Mouse (Mus musculus) brain, embryonic 14.5 days (tissue): Measurements from ENCODE around the gene D1Ertd622e. TPM values are rescaled to one million over a fixed set of nuclear protein-coding genes. Genes with fewer than 3 reads are reported as not detected.

Source experiments
- DNase-seq: peaks from one replicate; pipeline ENCODE4 v3.0.0-alpha.2; 2011; ENCODE audit warnings: low read depth
- CTCF ChIP-seq: fragments of 200-500 bp; IDR thresholded peaks from 2 replicates; pipeline ENCODE4 v1.5.1; 2012; ENCODE audit warnings: inconsistent platforms, mild to moderate bottlenecking, moderate library complexity, borderline replicate concordance; ENCODE audit not compliant: insufficient read depth, insufficient read length; ENCODE audit errors: extremely low read depth
- POLR2A ChIP-seq: fragments of 200-500 bp; IDR thresholded peaks from 2 replicates; pipeline ENCODE4 v1.6.1; 2012; ENCODE audit warnings: mild to moderate bottlenecking, inconsistent platforms, borderline replicate concordance; ENCODE audit not compliant: poor library complexity, insufficient read depth, insufficient read length, severe bottlenecking; ENCODE audit errors: extremely low read depth
- polyA plus RNA-seq: library from polyadenylated mRNA; depleted of rRNA; stranded (reverse); fragments of >200 nt; gene quantifications from 2 replicates; pipeline ENCODE4 v1.2.3, GENCODE M21; 2012

Gene D1Ertd622e
- polyA plus RNA-seq, 1 experiment = 53.5 TPM

DNA sequence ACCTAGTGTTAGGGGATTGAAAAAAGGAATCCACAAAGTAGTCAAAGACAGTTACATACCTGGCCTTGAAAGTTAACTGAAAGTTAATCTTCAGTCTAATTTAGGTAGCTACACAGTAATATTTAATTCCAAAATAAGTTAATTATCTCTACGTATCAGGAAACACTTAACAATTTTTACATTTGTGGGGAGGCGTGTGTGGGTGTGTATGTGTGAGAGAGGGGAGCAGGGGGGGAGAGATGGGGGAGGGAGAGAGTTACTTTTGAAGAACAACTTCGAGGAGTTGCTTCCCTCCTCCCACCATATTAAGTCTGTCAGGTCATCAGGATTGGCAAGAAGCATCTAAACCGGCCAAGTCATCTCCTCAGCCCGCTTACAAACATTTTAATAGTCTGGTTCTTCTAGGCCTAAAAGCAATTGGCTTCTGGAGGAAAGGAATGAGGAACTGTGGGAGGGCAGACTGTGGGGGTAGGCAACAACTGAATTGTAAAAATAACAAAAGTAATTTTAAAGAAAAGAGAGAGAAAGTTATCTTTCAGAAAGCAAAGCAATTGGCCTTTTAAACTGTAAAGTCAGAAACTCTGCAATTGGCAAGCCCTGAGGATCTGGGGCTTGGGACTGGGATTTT, 29.9 kb downstream of the D1Ertd622e start:
- no peak for DNase-seq
- no peak for TF ChIP-seq CTCF

DNA sequence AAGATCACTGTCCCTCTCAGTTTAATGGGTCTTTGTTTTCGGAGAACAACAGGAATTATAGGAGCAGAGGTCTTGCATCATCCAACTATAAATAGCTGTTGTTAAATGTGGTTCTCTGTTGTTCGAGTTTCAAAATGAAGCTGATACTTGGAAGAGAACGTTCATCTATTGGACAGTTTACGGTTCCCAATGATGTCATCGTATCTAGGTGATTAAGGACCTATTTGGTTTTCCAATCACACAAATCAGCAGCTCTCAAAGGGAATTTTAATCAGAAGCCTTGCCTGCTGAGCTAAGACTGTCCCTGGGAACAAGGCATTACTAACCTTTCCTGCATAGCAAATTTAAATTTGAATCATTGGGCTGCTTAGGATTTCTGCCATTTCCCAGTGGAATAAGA, 31.7 kb downstream of the D1Ertd622e start:
- peak; percentile 77 for DNase-seq
- TF ChIP-seq CTCF (no peak), POLR2A (no peak)

DNA sequence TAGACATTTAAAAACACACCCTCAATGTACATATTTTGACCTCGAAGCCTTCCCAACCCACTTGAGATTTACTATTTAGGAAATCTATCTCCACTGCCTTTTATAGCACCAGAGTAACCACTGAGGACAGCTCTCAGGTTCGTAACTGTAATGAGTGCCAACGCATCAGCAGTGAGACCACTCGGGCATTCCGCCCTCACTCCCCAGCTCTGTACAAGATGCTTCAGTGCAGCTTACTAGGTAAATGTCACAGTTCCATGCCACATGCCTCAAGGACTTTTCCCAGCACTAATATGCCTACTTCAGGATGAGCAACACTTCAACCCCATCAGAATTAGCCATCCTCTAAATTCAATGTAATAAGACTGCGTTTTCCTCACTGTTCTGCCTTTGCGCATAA, 33.0 kb downstream of the D1Ertd622e start:
- TF ChIP-seq CTCF = no peak
- TF ChIP-seq POLR2A = no peak
- no peak for DNase-seq

DNA sequence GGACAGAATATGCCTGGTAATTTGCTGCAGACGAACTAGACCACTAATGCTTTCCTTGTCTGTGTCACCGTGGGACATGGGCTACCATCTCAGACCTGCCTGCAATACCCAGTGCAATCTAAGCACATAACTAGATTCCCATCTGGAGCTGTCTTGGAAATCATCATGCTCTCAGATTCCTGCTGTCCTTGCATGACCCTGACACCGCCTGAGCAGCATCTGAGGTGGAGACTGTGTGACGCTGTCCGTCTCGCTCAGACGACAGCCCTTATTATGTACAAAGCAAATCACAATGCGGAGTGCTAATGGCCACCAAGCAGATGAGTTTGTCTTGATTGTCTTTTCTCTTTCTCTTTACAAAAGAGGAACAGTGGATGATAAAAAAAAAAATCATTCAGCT, 33.9 kb downstream of the D1Ertd622e start:
- peak; percentile 47 for DNase-seq
- TF ChIP-seq CTCF (no peak), POLR2A (no peak)

DNA sequence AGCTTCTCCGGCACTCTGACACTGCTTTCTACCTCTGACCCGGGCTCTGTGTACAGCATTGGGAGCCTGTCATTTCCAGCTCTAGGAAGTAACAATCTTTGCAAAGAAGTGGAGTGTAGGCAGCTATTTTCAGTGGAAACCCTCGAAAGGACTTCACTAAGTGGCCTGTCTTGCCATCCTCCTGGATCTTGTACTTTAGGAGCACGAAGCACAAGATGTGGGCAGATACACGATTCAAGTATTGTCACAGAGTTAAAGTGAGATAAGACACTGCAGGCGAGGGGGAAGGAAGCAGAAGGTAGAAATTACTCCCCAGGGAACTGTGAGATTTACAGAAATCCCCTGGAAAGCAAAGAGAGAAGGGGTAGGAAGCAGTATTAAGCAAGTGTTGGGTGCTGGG, 36.4 kb downstream of the D1Ertd622e start:
- TF ChIP-seq POLR2A (no peak), CTCF (no peak)
- DNase-seq = no peak

DNA sequence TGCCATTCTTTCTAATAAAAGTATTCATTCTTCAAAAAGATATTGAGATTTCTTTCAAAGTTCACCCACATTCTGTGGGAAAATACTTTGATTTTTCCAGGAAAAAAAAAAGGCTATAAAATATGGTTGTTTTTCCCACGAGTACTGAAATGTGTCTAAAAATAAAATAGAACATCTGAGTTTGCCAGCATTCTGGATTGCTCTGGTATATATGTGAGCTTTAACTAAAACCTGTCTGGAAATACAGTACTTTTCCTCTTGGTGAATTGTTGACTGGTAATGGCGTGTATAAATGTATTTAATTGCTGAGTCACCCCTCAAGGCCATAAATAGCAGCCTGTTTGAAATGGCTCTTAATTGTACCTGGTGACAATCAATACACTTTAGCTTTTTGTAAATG, 37.5 kb downstream of the D1Ertd622e start:
- TF ChIP-seq CTCF (no peak), POLR2A (no peak)
- DNase-seq = no peak

DNA sequence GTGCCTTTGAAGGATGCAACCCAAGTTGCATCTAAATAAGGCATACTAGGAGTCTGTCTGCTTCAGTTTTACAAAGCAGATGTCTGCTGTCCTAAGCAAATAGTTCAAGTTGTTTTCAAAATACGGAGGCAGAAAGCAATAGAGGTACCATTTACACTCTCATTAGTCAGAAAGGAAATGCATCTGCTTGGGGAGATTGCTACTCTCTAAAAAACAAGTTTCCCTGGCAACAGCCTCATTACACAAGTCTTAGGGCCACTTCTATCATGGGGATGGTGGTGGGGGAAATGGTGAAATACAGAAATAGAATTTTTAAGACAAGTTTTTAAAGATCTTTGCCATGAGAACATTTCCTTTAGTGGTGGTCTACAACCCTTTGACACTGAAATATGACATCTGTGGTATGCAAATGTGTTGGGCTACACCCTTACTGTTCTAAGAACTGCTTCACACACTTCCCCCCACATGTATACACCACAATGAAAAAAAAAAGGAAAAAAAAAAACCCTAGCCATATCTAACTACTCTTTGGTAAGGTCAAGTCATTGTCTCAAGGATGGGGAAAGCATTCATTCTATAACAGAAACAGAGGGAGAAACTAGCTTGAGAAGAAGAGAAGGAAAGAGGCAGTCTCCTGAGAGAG, 38.5 kb downstream of the D1Ertd622e start:
- no peak for TF ChIP-seq POLR2A
- TF ChIP-seq CTCF = no peak
- peak; percentile 77 for DNase-seq

DNA sequence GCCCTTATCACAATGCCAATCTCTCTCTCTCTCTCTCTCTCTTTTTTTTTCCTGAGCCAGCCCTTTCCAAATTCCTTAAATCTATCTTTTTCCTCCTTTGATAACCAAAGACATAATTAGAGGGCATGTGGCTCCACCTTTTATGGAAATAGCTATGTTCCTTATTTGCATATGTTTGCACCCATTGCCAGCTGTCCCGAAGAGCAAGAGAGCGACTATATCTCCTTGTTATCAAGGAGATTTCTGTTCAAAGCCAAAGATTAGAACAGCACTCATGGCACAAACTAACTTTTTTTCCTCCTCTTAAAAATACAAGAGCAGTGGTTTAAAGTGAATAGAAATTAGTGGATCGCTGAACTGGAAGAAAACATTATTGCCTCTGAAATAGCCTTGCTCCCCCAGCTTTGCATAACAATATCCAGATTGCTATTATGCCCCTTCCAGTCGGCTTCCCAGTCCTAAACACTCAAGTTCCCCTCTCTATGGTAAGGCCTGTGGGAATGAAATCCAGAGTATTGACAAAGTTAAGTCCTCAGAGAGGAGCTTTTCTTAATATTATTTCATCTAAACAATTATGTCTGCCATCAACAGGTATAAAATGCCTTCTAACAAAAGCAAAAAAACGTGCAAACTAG, 39.2 kb downstream of the D1Ertd622e start:
- no peak for TF ChIP-seq POLR2A
- DNase-seq = peak; percentile 88

DNA sequence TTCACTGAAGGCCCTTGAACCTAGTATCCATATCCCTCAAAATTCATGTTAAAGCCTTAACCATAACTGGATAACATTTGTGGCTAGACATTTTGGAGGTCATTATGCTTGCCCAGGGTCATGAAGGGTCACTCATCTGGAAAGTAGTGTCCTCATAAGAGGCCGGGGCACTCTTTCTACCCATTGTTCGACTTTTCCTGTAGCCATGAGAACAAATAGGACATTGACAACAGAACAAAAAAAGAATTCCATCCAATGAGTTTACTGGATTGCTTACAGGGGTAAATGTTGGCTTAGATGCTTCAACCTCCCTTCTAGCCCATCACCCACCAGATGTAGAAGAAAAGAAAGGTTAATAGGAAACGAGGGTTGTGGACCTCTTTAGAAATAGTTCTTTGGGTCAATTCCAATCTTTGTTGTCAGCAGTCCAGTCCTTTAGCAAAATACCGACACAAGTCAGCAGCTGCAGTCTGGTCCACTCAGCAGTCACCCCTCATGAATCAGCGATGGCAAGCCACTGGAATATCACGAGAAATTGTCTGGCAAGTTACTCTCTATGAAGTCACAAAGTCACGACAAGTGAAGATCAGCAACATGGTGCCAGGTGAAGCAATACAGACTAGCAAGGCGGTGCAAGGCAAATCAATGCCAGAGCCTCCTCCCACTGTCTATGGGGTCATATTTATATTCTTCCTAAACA, 42.1 kb downstream of the D1Ertd622e start:
- TF ChIP-seq POLR2A (no peak), CTCF (no peak)
- no peak for DNase-seq

DNA sequence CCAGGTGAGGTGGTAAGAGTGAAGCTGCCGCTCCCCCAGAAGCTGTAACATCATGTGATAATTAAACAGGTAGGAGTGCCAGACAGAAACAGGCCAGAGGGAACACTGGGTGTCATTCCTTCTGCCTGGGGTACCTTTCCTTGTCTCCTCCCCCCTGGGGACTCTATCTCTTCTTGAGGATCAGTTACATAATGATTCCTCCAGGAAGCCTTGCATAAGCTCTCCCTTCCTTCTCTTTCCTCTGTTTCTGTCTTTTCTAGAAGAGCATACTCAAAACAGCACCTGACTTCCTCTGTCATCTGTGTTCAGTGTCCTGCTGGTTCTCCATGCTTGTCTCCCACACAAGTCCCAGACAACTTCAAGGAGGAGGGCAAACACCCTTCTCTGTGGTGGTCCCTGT, 46.3 kb downstream of the D1Ertd622e start:
- no peak for DNase-seq
- TF ChIP-seq CTCF (no peak), POLR2A (no peak)

DNA sequence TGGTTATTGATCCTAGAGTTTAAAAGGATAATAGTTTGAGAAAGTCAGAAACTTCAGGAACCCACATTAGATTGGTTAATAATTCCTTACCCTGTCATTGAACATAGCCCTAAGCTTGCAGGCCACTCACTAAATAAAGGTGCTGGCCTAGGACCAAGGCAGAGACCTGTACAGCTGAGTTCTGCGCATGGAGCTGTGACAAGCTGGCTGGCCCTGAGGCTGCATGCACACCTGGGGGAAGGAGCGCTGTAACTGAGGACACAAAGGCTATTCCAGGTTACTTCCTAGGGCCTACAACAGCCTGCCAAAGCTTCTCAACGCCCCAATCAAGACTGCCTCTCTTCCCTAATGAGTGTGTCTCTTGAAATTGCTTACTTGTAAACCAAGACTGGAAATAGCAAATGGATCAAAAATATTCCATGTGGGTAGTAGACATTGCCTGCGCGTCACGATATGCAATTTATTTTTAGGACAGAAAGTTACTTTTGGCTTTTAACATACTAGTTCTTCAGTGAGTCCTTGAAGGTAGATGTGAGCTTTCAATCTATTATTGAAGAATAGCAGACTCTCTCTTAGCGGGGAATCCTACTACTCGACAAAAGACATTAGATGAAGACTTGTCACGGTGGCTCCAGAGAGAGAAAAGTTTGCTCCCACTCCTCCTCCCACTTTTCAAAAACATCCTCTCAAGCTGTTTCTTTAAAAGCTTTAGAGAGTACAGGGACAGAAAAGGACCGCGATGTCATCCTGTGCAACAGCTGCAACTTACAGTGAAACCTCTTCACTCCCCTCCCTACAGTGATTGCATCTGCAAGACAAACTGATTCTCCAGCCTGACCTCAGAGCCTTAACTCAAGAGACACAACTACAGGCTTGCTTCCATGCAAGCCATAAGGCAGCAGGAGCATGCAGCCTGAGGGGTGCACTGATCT, 47.1 kb downstream of the D1Ertd622e start:
- no peak for TF ChIP-seq CTCF
- TF ChIP-seq POLR2A = no peak
- DNase-seq = no peak
